Mouse (Mus musculus): Measurements from ENCODE around the gene Creld2.

DNA sequence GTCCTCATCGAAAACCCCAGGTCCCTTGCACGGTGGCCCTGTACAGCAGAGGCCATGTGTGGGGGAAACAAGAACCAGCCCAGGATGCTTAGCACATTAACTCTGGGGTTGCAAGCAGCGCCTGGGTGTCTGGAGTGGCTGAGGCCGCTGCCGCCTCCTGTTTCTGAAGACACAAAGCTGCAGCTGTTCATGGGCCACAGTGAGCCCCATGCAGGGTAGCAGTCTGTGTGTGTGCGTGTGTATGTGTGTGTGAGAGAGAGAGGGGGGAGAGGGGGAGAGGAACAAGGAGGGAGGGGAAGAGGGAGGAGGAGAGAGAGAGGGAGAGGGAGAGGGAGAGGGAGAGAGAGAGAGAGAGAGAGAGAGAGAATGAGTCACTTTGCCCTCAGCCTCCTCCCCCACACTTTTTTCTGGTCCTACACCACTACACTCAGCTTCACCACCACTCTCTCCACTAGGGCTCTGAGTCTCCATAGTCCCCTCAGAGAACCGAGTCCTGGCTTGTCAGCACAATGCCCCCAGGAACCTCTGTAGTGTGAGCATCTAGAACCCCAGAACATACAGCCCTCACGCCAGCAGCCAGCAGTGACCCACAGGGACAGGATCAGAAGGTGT is 24.1 kb downstream of the Creld2 start:
- no peak for TF ChIP-seq GATA1 (IDR thresholded peaks at IDR 0.05; ENCODE audit: low read length)
- no peak for TF ChIP-seq TAL1 (IDR thresholded peaks at IDR 0.05; ENCODE audit: low read length)

Measured in erythroblast, embryonic 14.5 days (primary cell).